Mouse (Mus musculus): ENCODE results near the gene Mdm2. TPM values are rescaled to one million over a fixed set of nuclear protein-coding genes. Genes with fewer than 3 reads are reported as not detected.

Mdm2 gene
- polyA plus RNA-seq, 1 experiment from 2014 or later: 61.8 TPM

- Histone ChIP-seq H3K4me3 (no peak overlapping the region), H3K4me2 (no peak overlapping the region), H3K27me3 (no peaks in the 10 kb centered on the region), H3K9me3 (replicated peaks) (no peaks in the 10 kb centered on the region), H3K36me3 (ENCODE audit: poor library complexity, severe bottlenecking) (no peaks in the 10 kb centered on the region), H3K27ac (no peak overlapping the region), H3K4me1 (peaks cover 14% of the 10 kb centered on the region), H3K9ac (no peak overlapping the region)
- WGBS: 89% methylated on average over 12 of the region's 12 CpGs
- no peak for ATAC-seq
These were observed 60.4 kb downstream of the Mdm2 start for GRCm38 (mm10) chr10:117650042-117650655.

GRCm38 (mm10) chr10:117649292-117650041 is 61.1 kb downstream of the Mdm2 start:
- Histone ChIP-seq H3K4me1 (peaks cover 14% of the 10 kb centered on the region), H3K27me3 (no peaks in the 10 kb centered on the region), H3K36me3 (ENCODE audit: poor library complexity, severe bottlenecking) (no peaks in the 10 kb centered on the region), H3K9me3 (replicated peaks) (no peaks in the 10 kb centered on the region), H3K27ac (no peak overlapping the region), H3K4me3 (no peak overlapping the region), H3K9ac (no peak overlapping the region), H3K4me2 (no peak overlapping the region)
- no peak for ATAC-seq
- 91% methylated on average over 11 of the region's 11 CpGs for WGBS

GRCm38 (mm10) chr10:117648643-117649042 is 61.9 kb downstream of the Mdm2 start:
- Histone ChIP-seq H3K4me1 (peaks cover 14% of the 10 kb centered on the region), H3K27ac (no peak overlapping the region), H3K9me3 (replicated peaks) (no peaks in the 10 kb centered on the region), H3K4me2 (no peak overlapping the region), H3K4me3 (no peak overlapping the region), H3K36me3 (ENCODE audit: poor library complexity, severe bottlenecking) (no peaks in the 10 kb centered on the region), H3K9ac (no peak overlapping the region), H3K27me3 (0 out of 2 replicates have a peak, but pooled peaks cover 3% of the 10 kb centered on the region)
- ATAC-seq: no peak
- 90% methylated on average over 3 of the region's 3 CpGs for WGBS

- no peak overlapping the region for H3K9ac ChIP-seq
- no peak overlapping the region for H3K27ac ChIP-seq
- no peak for ATAC-seq
- H3K9me3 ChIP-seq (replicated peaks): no peaks in the 10 kb centered on the region
- 0 out of 2 replicates have a peak, but pooled peaks cover 3% of the 10 kb centered on the region for H3K27me3 ChIP-seq
- WGBS: 70% methylated on average over 2 of the region's 2 CpGs
- no peak overlapping the region for H3K4me2 ChIP-seq
- H3K4me1 ChIP-seq: peaks cover 14% of the 10 kb centered on the region
- H3K36me3 ChIP-seq (ENCODE audit: poor library complexity, severe bottlenecking): no peaks in the 10 kb centered on the region
- no peak overlapping the region for H3K4me3 ChIP-seq
These were observed 62.5 kb downstream of the Mdm2 start for GRCm38 (mm10) chr10:117647964-117648472.

- H3K4me2 ChIP-seq: peak overlapping the region; percentile 37
- 0 out of 2 replicates have a peak, but pooled peaks cover 3% of the 10 kb centered on the region for H3K27me3 ChIP-seq
- no peaks in the 10 kb centered on the region for H3K36me3 ChIP-seq (ENCODE audit: poor library complexity, severe bottlenecking)
- H3K27ac ChIP-seq: peak overlapping the region; percentile 22; the same call in 1 of the 2 replicates
- H3K4me1 ChIP-seq: peaks cover 14% of the 10 kb centered on the region
- H3K4me3 ChIP-seq: no peak overlapping the region
- ATAC-seq: peak; percentile 91
- WGBS: 25% methylated on average over 13 of the region's 13 CpGs
- no peak overlapping the region for H3K9ac ChIP-seq
- H3K9me3 ChIP-seq (replicated peaks): no peaks in the 10 kb centered on the region
These were observed 63.4 kb downstream of the Mdm2 start for GRCm38 (mm10) chr10:117647158-117647505.

GRCm38 (mm10) chr10:117646482-117647157 is 63.9 kb downstream of the Mdm2 start:
- 0 out of 2 replicates have a peak, but pooled peaks have one; percentile 1 for ATAC-seq

GRCm38 (mm10) chr10:117645487-117645964 is 65.0 kb downstream of the Mdm2 start:
- no peaks in the 10 kb centered on the region for H3K9me3 ChIP-seq (replicated peaks)
- H3K27me3 ChIP-seq: 0 out of 2 replicates have a peak, but pooled peaks cover 3% of the 10 kb centered on the region
- H3K27ac ChIP-seq: no peak overlapping the region
- H3K36me3 ChIP-seq (ENCODE audit: poor library complexity, severe bottlenecking): no peaks in the 10 kb centered on the region
- ATAC-seq: no peak
- no peak overlapping the region for H3K4me2 ChIP-seq
- 75% methylated on average over 7 of the region's 7 CpGs for WGBS
- H3K9ac ChIP-seq: no peak overlapping the region
- H3K4me3 ChIP-seq: no peak overlapping the region
- H3K4me1 ChIP-seq: peaks cover 20% of the 10 kb centered on the region

More at GRCm38 (mm10) chr10:117646482-117647157, 63.9 kb downstream of the Mdm2 start:
- peak overlapping the region; percentile 37; the same call in 1 of the 2 replicates for H3K4me2 ChIP-seq
- no peak overlapping the region for H3K4me3 ChIP-seq
- no peaks in the 10 kb centered on the region for H3K36me3 ChIP-seq (ENCODE audit: poor library complexity, severe bottlenecking)
- no peaks in the 10 kb centered on the region for H3K9me3 ChIP-seq (replicated peaks)
- peak overlapping the region; percentile 17; the same call in 1 of the 2 replicates for H3K27ac ChIP-seq
- H3K4me1 ChIP-seq: peaks cover 18% of the 10 kb centered on the region
- H3K9ac ChIP-seq: no peak overlapping the region
- 0 out of 2 replicates have a peak, but pooled peaks cover 3% of the 10 kb centered on the region for H3K27me3 ChIP-seq
- 91% methylated on average over 5 of the region's 5 CpGs for WGBS

GRCm38 (mm10) chr10:117644828-117645227 is 65.7 kb downstream of the Mdm2 start:
- Histone ChIP-seq H3K4me3 (no peak overlapping the region), H3K9me3 (replicated peaks) (no peaks in the 10 kb centered on the region), H3K4me1 (peaks cover 20% of the 10 kb centered on the region), H3K36me3 (ENCODE audit: poor library complexity, severe bottlenecking) (no peaks in the 10 kb centered on the region), H3K27ac (no peak overlapping the region), H3K4me2 (no peak overlapping the region), H3K27me3 (0 out of 2 replicates have a peak, but pooled peaks cover 3% of the 10 kb centered on the region), H3K9ac (no peak overlapping the region)
- no peak for ATAC-seq
- 87% methylated on average over 11 of the region's 11 CpGs for WGBS

GRCm38 (mm10) chr10:117644429-117644748 is 66.2 kb downstream of the Mdm2 start:
- H3K27me3 ChIP-seq: 0 out of 2 replicates have a peak, but pooled peaks cover 3% of the 10 kb centered on the region
- H3K9me3 ChIP-seq (replicated peaks): no peaks in the 10 kb centered on the region
- no peak for ATAC-seq
- H3K4me1 ChIP-seq: peaks cover 20% of the 10 kb centered on the region
- no peak overlapping the region for H3K9ac ChIP-seq
- no peak overlapping the region for H3K27ac ChIP-seq
- H3K4me2 ChIP-seq: no peak overlapping the region
- no peak overlapping the region for H3K4me3 ChIP-seq
- 93% methylated on average over 8 of the region's 8 CpGs for WGBS
- H3K36me3 ChIP-seq (ENCODE audit: poor library complexity, severe bottlenecking): no peaks in the 10 kb centered on the region

GRCm38 (mm10) chr10:117643711-117644428 is 66.7 kb downstream of the Mdm2 start:
- Histone ChIP-seq H3K36me3 (ENCODE audit: poor library complexity, severe bottlenecking) (no peaks in the 10 kb centered on the region), H3K4me3 (no peak overlapping the region), H3K9ac (no peak overlapping the region), H3K4me2 (no peak overlapping the region), H3K27me3 (0 out of 2 replicates have a peak, but pooled peaks cover 3% of the 10 kb centered on the region), H3K4me1 (peaks cover 20% of the 10 kb centered on the region), H3K27ac (no peak overlapping the region), H3K9me3 (replicated peaks) (no peaks in the 10 kb centered on the region)
- WGBS: 92% methylated on average over 12 of the region's 12 CpGs
- no peak for ATAC-seq

- 84% methylated on average over 6 of the region's 6 CpGs for WGBS
- no peak for ATAC-seq
- no peak overlapping the region for H3K9ac ChIP-seq
- no peak overlapping the region for H3K27ac ChIP-seq
- no peaks in the 10 kb centered on the region for H3K36me3 ChIP-seq (ENCODE audit: poor library complexity, severe bottlenecking)
- 0 out of 2 replicates have a peak, but pooled peaks cover 3% of the 10 kb centered on the region for H3K27me3 ChIP-seq
- no peak overlapping the region for H3K4me2 ChIP-seq
- no peaks in the 10 kb centered on the region for H3K9me3 ChIP-seq (replicated peaks)
- H3K4me1 ChIP-seq: peaks cover 20% of the 10 kb centered on the region
- H3K4me3 ChIP-seq: no peak overlapping the region
These were observed 67.3 kb downstream of the Mdm2 start for GRCm38 (mm10) chr10:117643302-117643701.
